Mouse (Mus musculus): Measurements from ENCODE around the gene Ppp1r16b. TPM values are rescaled to one million over a fixed set of nuclear protein-coding genes. Genes with fewer than 3 reads are reported as not detected.

The Ppp1r16b gene
- total and polyA plus RNA-seq, 2 experiments: 0.99 to 2.4 TPM

- no peaks in the 10 kb centered on the region for H3K79me2 ChIP-seq (ENCODE audit: control insufficient read depth, insufficient read depth, low read length)
- H3K9ac ChIP-seq (ENCODE audit: low read depth, low read length): no peak overlapping the region
- no peaks in the 10 kb centered on the region; the same call in 1 of the 2 replicates for H3K4me1 ChIP-seq (ENCODE audit: control insufficient read depth, insufficient read depth, low read length)
- H3K36me3 ChIP-seq (ENCODE audit: control insufficient read depth, insufficient read depth, low read length): no peaks in the 10 kb centered on the region
- WGBS: 79% methylated on average over 6 of the region's 6 CpGs
- no peak overlapping the region for H3K27ac ChIP-seq (replicated peaks; ENCODE audit: insufficient read depth, low read depth, low read length)
- no peak overlapping the region for H3K4me3 ChIP-seq (ENCODE audit: insufficient read depth, low read depth, low read length)
- no peaks in the 10 kb centered on the region for H3K27me3 ChIP-seq (ENCODE audit: control insufficient read depth, insufficient read depth, low read length)
- no peak for DNase-seq (ENCODE audit: extremely low read depth, low read depth, low spot score)
- TF ChIP-seq CTCF (IDR thresholded peaks at IDR 0.05; ENCODE audit: low read depth, low read length): no peak
- TF ChIP-seq POLR2A (IDR thresholded peaks at IDR 0.05; ENCODE audit: extremely low read depth, insufficient read depth, low read length): no peak
Observed at GRCm38 (mm10) chr2:158705529-158705928, 40.3 kb downstream of the Ppp1r16b start.

GRCm38 (mm10) chr2:158706704-158707408, 41.7 kb downstream of the Ppp1r16b start:
- no peaks in the 10 kb centered on the region; the same call in 1 of the 2 replicates for H3K4me1 ChIP-seq (ENCODE audit: control insufficient read depth, insufficient read depth, low read length)
- no peak for DNase-seq (ENCODE audit: extremely low read depth, low read depth, low spot score)
- WGBS: 79% methylated on average over 10 of the region's 10 CpGs
- H3K27me3 ChIP-seq (ENCODE audit: control insufficient read depth, insufficient read depth, low read length): no peaks in the 10 kb centered on the region
- H3K79me2 ChIP-seq (ENCODE audit: control insufficient read depth, insufficient read depth, low read length): no peaks in the 10 kb centered on the region
- H3K9ac ChIP-seq (ENCODE audit: low read depth, low read length): no peak overlapping the region
- H3K36me3 ChIP-seq (ENCODE audit: control insufficient read depth, insufficient read depth, low read length): no peaks in the 10 kb centered on the region
- H3K27ac ChIP-seq (replicated peaks; ENCODE audit: insufficient read depth, low read depth, low read length): no peak overlapping the region
- H3K4me3 ChIP-seq (ENCODE audit: insufficient read depth, low read depth, low read length): no peak overlapping the region
- no peak for TF ChIP-seq POLR2A (IDR thresholded peaks at IDR 0.05; ENCODE audit: extremely low read depth, insufficient read depth, low read length)
- TF ChIP-seq CTCF (IDR thresholded peaks at IDR 0.05; ENCODE audit: low read depth, low read length): no peak

- H3K36me3 ChIP-seq (ENCODE audit: control insufficient read depth, insufficient read depth, low read length): no peaks in the 10 kb centered on the region
- H3K4me3 ChIP-seq (ENCODE audit: insufficient read depth, low read depth, low read length): no peak overlapping the region
- no peak overlapping the region for H3K27ac ChIP-seq (replicated peaks; ENCODE audit: insufficient read depth, low read depth, low read length)
- WGBS: 83% methylated on average over 12 of the region's 12 CpGs
- H3K9ac ChIP-seq (ENCODE audit: low read depth, low read length): no peak overlapping the region
- H3K79me2 ChIP-seq (ENCODE audit: control insufficient read depth, insufficient read depth, low read length): no peaks in the 10 kb centered on the region
- H3K27me3 ChIP-seq (ENCODE audit: control insufficient read depth, insufficient read depth, low read length): no peaks in the 10 kb centered on the region
- H3K4me1 ChIP-seq (ENCODE audit: control insufficient read depth, insufficient read depth, low read length): no peaks in the 10 kb centered on the region
- TF ChIP-seq CTCF (IDR thresholded peaks at IDR 0.05; ENCODE audit: low read depth, low read length) (no peak), POLR2A (IDR thresholded peaks at IDR 0.05; ENCODE audit: extremely low read depth, insufficient read depth, low read length) (no peak)
- DNase-seq (ENCODE audit: extremely low read depth, low read depth, low spot score): no peak
Observed at GRCm38 (mm10) chr2:158708121-158708520, 42.9 kb downstream of the Ppp1r16b start.

DNA sequence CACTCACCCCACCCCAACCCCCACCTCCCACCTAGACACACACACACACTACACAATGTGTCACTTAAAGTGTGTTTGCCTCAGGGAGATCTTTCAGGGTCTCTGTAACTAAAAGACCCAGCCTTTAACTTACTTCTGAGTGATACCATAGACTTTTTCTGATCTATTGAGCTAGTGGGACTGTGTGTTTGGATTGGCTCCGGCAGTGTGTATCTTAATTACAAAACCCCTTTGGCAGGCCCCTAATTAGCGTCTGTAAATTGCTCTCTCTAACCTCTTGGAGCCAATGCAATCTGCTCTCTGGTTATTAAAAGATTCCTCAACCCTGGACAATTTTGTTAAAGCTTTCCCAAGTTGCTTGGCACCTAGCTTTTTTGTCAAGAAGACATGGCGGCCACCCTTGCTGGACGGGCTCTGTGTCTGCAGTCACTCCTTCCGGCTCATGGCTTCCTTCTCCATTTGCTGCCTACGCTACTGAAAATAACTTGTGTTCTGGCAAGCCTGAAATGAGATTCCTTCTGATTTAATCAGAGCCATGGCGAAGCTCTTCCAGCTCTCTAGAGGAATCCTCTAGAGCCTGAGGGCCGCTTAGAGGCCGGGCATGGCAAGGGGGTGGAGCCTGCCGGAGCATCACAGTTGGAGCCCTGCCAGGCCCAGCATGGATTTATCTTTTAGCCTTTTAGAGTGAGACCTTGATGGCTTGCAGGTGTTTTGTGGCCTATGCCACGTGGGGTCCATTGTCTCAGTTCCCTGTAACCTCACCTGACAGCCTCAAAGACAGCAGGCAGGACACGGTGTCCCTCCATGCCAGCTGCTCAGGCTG, 46.9 kb downstream of the Ppp1r16b start:
- Histone ChIP-seq H3K27ac (replicated peaks; ENCODE audit: insufficient read depth, low read depth, low read length) (no peak overlapping the region), H3K4me3 (ENCODE audit: insufficient read depth, low read depth, low read length) (no peak overlapping the region), H3K4me1 (ENCODE audit: control insufficient read depth, insufficient read depth, low read length) (0 out of 2 replicates have a peak, but pooled peaks cover 3% of the 10 kb centered on the region), H3K79me2 (ENCODE audit: control insufficient read depth, insufficient read depth, low read length) (no peaks in the 10 kb centered on the region), H3K9ac (ENCODE audit: low read depth, low read length) (no peak overlapping the region), H3K27me3 (ENCODE audit: control insufficient read depth, insufficient read depth, low read length) (no peaks in the 10 kb centered on the region), H3K36me3 (ENCODE audit: control insufficient read depth, insufficient read depth, low read length) (no peaks in the 10 kb centered on the region)
- 61% methylated on average over 12 of the region's 12 CpGs for WGBS
- no peak for DNase-seq (ENCODE audit: extremely low read depth, low read depth, low spot score)
- no peak for TF ChIP-seq CTCF (IDR thresholded peaks at IDR 0.05; ENCODE audit: low read depth, low read length)
- TF ChIP-seq POLR2A (IDR thresholded peaks at IDR 0.05; ENCODE audit: extremely low read depth, insufficient read depth, low read length): no peak

GRCm38 (mm10) chr2:158714826-158715225, 49.6 kb downstream of the Ppp1r16b start:
- no peak for TF ChIP-seq POLR2A (IDR thresholded peaks at IDR 0.05; ENCODE audit: extremely low read depth, insufficient read depth, low read length)
- no peak for TF ChIP-seq CTCF (IDR thresholded peaks at IDR 0.05; ENCODE audit: low read depth, low read length)
- H3K4me3 ChIP-seq (ENCODE audit: insufficient read depth, low read depth, low read length): no peak overlapping the region
- no peaks in the 10 kb centered on the region for H3K27me3 ChIP-seq (ENCODE audit: control insufficient read depth, insufficient read depth, low read length)
- no peak for DNase-seq (ENCODE audit: extremely low read depth, low read depth, low spot score)
- H3K27ac ChIP-seq (replicated peaks; ENCODE audit: insufficient read depth, low read depth, low read length): no peak overlapping the region
- no peak overlapping the region for H3K9ac ChIP-seq (ENCODE audit: low read depth, low read length)
- no peaks in the 10 kb centered on the region for H3K36me3 ChIP-seq (ENCODE audit: control insufficient read depth, insufficient read depth, low read length)
- peaks cover 5% of the 10 kb centered on the region; the same call in 1 of the 2 replicates for H3K4me1 ChIP-seq (ENCODE audit: control insufficient read depth, insufficient read depth, low read length)
- 70% methylated on average over 6 of the region's 6 CpGs for WGBS
- H3K79me2 ChIP-seq (ENCODE audit: control insufficient read depth, insufficient read depth, low read length): peaks cover 2% of the 10 kb centered on the region; the same call in 1 of the 2 replicates
